Mouse (Mus musculus) hindbrain, embryonic 16.5 days (tissue): ENCODE results near the gene Tra2b. TPM values are rescaled to one million over a fixed set of nuclear protein-coding genes. Genes with fewer than 3 reads are reported as not detected.
"Not testable (repeated sequence)": the region's sequence is repeated elsewhere in the genome, so short reads cannot be mapped to it uniquely, and the experiment has no call there.

Experiments used
- ATAC-seq: fragments of 200-750 bp; cut with Nextera tagmentation; 2 replicates; pipeline ENCODE4 v1.8.0; 2017; ENCODE audit warnings: moderate TSS enrichment, moderate library complexity
- H3K27ac ChIP-seq: fragments of 300-500 bp; sonication (generic); 2 replicates; pipeline ENCODE4 v1.5.1; 2014; ENCODE audit warnings: low read depth, mild to moderate bottlenecking, control low read depth, low read length, moderate library complexity
- H3K27me3 ChIP-seq: fragments of 300-500 bp; sonication (generic); replicated peaks from 2 replicates; pipeline ENCODE4 v1.6.1; 2014; ENCODE audit warnings: low read length; ENCODE audit not compliant: control insufficient read depth, insufficient read depth
- H3K36me3 ChIP-seq: fragments of 300-500 bp; sonication (generic); 2 replicates; pipeline ENCODE4 v1.6.1; 2014; ENCODE audit warnings: mild to moderate bottlenecking, low read length, moderate library complexity, mixed read lengths; ENCODE audit not compliant: control insufficient read depth, insufficient read depth
- H3K4me1 ChIP-seq: fragments of 300-500 bp; sonication (generic); 2 replicates; pipeline ENCODE4 v1.6.1; 2014; ENCODE audit warnings: low read depth, low read length; ENCODE audit not compliant: control insufficient read depth, insufficient read depth
- H3K4me2 ChIP-seq: fragments of 300-500 bp; sonication (generic); 2 replicates; pipeline ENCODE4 v1.6.1; 2014; ENCODE audit warnings: mild to moderate bottlenecking, low read length, control low read depth, moderate library complexity
- H3K4me3 ChIP-seq: fragments of 300-500 bp; sonication (generic); 2 replicates; pipeline ENCODE4 v1.5.1; 2014; ENCODE audit warnings: mild to moderate bottlenecking, low read length, control low read depth, moderate library complexity
- H3K9ac ChIP-seq: fragments of 300-500 bp; sonication (generic); 2 replicates; pipeline ENCODE4 v1.6.1; 2014; ENCODE audit warnings: low read depth, mild to moderate bottlenecking, control low read depth, low read length, moderate library complexity
- H3K9me3 ChIP-seq: fragments of 300-500 bp; sonication (generic); 2 replicates; pipeline ENCODE4 v1.6.1; 2014; ENCODE audit warnings: mild to moderate bottlenecking, low read length, moderate library complexity; ENCODE audit not compliant: control insufficient read depth
- WGBS: fragments of 180-500 bp; shearing (Covaris S2); extraction: QIAGEN DNeasy Blood & Tissue Kit; methylation state at CpG from one replicate; pipeline ENCODE4 v1.1.7; 2014; 5-methylcytosine and 5-hydroxymethylcytosine counted together
- polyA plus RNA-seq: library from polyadenylated mRNA; unstranded; fragments of >200 nt; fragmentation: Nextera tagmentation; extraction: Ambion mirVana; gene quantifications from 2 replicates; pipeline ENCODE4 v1.2.1, GENCODE M21; 2015

Gene Tra2b
- polyA plus RNA-seq, 1 experiment from 2014 or later, result 222 TPM

DNA sequence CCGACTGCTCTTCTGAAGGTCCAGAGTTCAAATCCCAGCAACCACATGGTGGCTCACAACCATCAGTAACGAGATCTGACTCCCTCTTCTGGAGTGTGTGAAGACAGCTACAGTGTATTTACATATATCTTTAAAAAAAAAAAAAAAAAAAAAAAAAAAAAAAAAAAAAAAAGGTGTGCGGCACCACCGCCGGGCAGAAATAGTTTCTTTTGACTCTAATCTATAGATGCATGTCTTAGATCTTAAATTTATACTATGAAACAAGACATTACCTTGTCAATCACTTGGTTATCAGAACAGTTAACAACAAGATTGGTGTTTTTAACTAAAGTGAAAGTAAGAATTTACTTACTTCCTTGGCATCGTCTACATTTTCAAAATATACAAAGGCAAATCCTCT is 13.6 kb downstream of the Tra2b start:
- peaks cover 26% of the 10 kb centered on the region for H3K36me3 ChIP-seq
- not testable (repeated sequence) for H3K4me2 ChIP-seq, H3K27ac ChIP-seq, ATAC-seq, H3K27me3 ChIP-seq, H3K9ac ChIP-seq, H3K4me3 ChIP-seq, H3K9me3 ChIP-seq, H3K4me1 ChIP-seq
- WGBS, result 88% methylated on average over 6 of the region's 6 CpGs

DNA sequence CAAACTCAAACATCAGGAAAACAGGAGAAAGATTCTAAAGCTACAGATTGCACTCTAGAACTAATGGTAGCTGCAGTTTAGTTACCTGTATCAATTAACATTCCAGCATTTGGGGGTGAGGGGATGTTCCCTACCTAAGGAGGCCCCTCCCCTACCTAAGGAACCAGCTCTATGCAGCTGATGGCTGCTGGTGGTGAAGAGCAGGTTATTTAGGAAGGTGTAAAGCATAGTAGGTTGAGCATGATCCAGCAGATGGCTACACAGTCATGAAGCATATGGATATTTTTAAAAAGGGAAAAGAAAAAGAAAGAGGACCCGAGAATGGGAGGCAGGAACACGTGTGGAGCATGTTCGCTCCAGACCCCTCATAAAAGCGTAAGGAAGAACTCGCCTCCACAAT is 15.5 kb downstream of the Tra2b start:
- H3K4me3 ChIP-seq, result no peak overlapping the region
- H3K27ac ChIP-seq, result no peak overlapping the region
- H3K9ac ChIP-seq, result no peak overlapping the region
- peaks cover 28% of the 10 kb centered on the region for H3K36me3 ChIP-seq
- ATAC-seq, result no peak
- no peaks in the 10 kb centered on the region for H3K27me3 ChIP-seq
- H3K9me3 ChIP-seq, result no peaks in the 10 kb centered on the region
- 96% methylated on average over 5 of the region's 5 CpGs for WGBS
- H3K4me2 ChIP-seq, result no peak overlapping the region
- no peaks in the 10 kb centered on the region for H3K4me1 ChIP-seq

DNA sequence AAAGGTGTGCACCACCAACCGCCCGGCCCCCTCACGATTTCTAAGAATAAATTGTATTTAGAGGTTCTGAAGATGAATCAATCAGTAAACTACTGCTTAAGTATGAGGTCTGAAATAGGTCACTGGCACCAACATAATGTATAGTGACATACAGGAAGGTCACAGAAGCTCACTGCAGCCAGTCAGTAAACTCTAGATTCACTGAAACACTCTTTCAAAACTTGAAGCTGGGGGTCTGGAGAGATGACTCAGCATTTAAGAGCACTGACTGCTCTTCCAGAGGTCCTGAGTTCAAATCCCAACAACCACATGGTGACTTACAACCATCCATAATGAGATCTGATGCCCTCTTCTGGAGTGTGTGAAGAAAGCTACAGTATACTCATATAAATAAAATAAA is 16.1 kb downstream of the Tra2b start:
- 98% methylated on average over 3 of the region's 3 CpGs for WGBS
- Histone ChIP-seq H3K27ac (no peak overlapping the region), H3K27me3 (no peaks in the 10 kb centered on the region), H3K4me1 (no peaks in the 10 kb centered on the region), H3K9me3 (no peaks in the 10 kb centered on the region), H3K4me3 (no peak overlapping the region), H3K9ac (no peak overlapping the region), H3K4me2 (no peak overlapping the region), H3K36me3 (peaks cover 33% of the 10 kb centered on the region)
- no peak; the same call in 1 of the 2 replicates for ATAC-seq

DNA sequence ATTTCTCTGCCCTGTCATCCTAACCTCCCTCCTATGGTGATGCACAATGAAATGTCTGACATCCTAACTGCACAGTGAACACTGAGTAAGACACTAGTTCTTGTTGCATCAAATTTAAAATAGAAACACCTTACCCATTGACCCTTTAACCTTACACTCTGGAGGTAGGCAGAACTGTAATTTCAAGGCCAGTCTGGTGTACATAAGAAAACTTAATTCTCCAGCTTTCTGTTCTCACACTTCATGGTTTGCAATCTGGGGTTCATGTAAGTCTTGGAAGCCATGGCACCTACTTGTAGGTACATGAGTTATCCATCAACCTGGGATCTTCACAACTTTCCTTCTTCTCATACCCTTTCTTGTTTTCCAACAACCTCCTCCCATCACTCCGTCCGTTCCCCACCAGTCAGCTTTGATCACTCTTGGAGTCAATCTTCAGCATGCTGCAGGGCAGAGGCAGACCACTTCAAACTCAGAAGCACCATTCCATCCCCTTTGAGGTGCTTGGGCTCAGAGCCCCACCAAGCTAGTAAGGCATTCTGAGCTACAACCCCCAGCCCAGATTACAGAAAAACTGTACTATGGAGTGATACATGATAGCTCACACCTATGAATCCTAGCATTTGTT is 23.5 kb downstream of the Tra2b start:
- H3K9ac ChIP-seq, result no peak overlapping the region
- H3K4me3 ChIP-seq, result no peak overlapping the region
- ATAC-seq, result no peak
- H3K4me2 ChIP-seq, result no peak overlapping the region
- no peaks in the 10 kb centered on the region for H3K4me1 ChIP-seq
- WGBS, result 97% methylated on average over 2 of the region's 2 CpGs
- H3K9me3 ChIP-seq, result no peaks in the 10 kb centered on the region
- H3K27ac ChIP-seq, result no peak overlapping the region
- peaks cover 26% of the 10 kb centered on the region for H3K36me3 ChIP-seq
- no peaks in the 10 kb centered on the region for H3K27me3 ChIP-seq

DNA sequence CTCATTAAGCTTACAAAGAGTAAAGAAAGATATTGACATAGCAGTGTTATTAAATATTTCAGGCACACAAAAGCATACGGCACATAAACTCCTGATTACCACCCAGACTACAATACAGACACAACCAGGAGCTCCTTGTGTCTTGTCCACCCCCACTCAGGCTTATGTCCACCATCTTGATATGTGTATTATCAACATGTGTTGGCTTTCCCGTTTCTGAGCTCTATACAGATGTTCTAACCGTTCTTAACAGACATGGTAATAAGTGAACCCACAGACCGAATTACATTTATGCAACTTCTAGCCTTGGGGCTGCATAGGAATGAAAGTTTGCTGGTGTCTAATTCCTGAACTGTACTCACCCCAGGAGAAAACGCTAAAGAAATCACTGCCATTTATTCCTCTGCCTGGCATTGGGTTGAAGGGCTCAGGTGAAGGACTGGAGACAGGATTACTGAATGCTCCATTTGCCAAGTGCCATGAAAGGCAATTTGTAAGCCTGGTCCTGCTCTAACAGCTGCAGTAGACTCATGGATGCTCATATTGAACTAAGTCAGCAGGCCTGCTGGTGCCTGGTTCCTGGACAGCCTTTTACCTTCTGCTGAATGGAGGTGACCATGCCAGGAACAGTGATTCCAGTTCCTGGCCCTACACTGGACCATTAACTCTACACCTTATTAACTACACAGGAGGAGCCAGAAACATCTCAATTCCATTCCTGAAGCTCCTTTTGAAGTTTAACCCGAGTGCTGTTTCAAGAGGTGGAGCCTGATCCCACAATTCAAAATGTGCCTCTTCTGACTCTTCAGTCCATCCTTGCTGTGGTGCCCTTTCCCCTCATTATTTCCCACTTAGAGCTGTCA is 24.2 kb downstream of the Tra2b start:
- no peak overlapping the region for H3K9ac ChIP-seq
- H3K27me3 ChIP-seq, result no peaks in the 10 kb centered on the region
- ATAC-seq, result no peak
- H3K27ac ChIP-seq, result no peak overlapping the region
- H3K4me1 ChIP-seq, result no peaks in the 10 kb centered on the region
- no peak overlapping the region for H3K4me3 ChIP-seq
- H3K36me3 ChIP-seq, result peaks cover 24% of the 10 kb centered on the region
- no peaks in the 10 kb centered on the region for H3K9me3 ChIP-seq
- WGBS, result 80% methylated on average over 6 of the region's 6 CpGs
- no peak overlapping the region for H3K4me2 ChIP-seq

DNA sequence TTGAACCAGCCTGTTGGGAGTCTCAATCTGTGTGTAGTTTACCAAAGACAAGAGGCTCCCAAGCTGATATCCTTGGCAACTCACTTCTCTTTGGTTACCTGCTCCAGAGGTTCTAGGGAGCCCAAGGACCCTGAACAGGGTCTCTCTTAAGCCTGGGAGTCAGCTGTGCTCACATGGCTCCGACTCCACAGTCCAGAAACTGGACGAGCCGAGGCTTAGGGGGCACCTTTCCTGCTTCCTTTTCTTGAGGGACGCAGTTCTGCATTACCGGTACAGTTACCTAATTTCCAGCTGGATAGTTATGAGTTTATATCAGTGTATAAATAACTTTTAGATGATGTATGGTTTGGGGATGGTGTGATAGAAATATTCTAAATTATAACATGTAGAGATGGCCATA is 24.9 kb downstream of the Tra2b start:
- 93% methylated on average over 5 of the region's 5 CpGs for WGBS
- Histone ChIP-seq H3K27ac (no peak overlapping the region), H3K4me2 (no peak overlapping the region), H3K4me1 (no peaks in the 10 kb centered on the region), H3K9ac (no peak overlapping the region), H3K36me3 (peaks cover 24% of the 10 kb centered on the region), H3K9me3 (no peaks in the 10 kb centered on the region), H3K4me3 (no peak overlapping the region), H3K27me3 (no peaks in the 10 kb centered on the region)
- ATAC-seq, result no peak

DNA sequence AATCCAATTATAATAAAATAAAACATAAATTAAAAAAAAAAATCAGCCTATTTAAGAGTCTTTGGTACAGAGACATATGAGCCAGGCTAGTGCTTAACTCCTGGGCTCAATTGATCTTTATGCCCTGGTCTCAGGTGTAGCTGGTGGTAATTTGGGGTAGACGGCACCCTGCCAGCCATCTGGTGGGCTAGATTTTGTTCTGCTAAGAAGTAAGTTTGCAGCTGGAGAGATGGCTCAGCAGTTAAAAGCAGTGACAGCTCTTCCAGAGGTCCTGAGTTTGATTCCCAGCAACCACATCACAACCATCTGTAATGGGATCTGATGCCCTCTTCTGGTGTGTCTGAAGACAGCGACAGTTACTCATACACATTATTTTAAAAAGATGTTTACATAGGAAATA is 25.8 kb downstream of the Tra2b start:
- peaks cover 21% of the 10 kb centered on the region for H3K36me3 ChIP-seq
- WGBS, result 87% methylated on average over 2 of the region's 2 CpGs

DNA sequence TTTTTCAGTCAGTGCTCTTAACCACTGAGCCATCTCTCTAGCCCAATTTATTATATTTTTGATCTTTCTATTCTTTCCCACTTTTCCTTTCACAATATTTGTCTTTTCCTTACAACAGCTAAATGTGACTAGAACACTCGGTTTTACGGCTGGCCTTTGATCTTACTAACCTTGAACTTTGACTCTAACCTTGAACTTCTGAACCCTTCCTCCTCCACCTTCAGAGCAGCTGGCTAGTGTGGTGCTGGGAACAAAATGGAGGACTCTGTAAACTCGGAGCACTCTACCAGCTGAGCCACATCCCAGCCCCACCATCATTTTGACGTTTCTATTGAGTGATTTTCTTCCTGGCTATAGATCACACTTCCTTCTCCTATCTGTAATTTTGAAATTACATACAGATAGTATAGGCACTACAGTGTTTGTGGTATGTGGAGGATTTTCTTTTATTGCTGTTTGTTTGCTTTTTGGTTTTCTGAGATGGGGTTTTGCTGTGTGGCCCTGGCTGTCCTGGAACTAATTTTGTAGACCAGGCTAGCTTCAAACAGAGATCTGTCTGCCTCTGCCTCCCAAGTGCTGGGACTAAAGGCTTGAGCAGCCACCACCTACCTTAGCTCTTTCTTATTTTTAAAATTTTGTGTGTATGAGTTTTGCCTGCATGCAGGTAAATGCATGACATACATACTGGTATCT is 26.7 kb downstream of the Tra2b start:
- 78% methylated on average over 4 of the region's 4 CpGs for WGBS

More for the DNA sequence above, 25.8 kb downstream of the Tra2b start:
- H3K4me3 ChIP-seq, result no peak overlapping the region
- ATAC-seq, result no peak
- H3K27me3 ChIP-seq, result no peaks in the 10 kb centered on the region
- no peak overlapping the region for H3K27ac ChIP-seq
- H3K9ac ChIP-seq, result no peak overlapping the region
- H3K4me1 ChIP-seq, result no peaks in the 10 kb centered on the region
- no peak overlapping the region for H3K4me2 ChIP-seq
- H3K9me3 ChIP-seq, result no peaks in the 10 kb centered on the region

DNA sequence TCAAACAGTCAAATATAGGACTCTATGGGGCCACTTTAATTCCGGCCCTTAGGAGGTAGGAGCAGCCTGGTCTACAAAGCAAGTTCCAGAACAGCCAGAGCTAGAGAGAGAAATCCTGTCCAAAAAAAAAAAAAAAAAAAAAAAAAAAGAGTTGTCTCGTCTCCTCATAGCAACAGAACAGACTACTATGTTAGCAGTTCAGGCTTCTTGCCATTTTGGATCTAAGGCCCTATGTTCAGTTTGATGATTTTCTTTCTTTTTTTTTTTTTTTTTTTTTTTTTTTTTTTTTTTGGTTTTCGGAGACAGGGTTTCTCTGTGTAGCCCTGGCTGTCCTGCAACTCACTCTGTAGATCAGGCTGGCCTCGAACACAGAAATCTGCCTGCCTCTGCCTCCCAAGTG is 27.4 kb downstream of the Tra2b start:
- not testable (repeated sequence) for H3K4me1 ChIP-seq, H3K4me2 ChIP-seq, H3K9me3 ChIP-seq, H3K27ac ChIP-seq, ATAC-seq, H3K4me3 ChIP-seq, H3K9ac ChIP-seq, H3K27me3 ChIP-seq
- WGBS, result 92% methylated on average over 4 of the region's 4 CpGs
- peaks cover 10% of the 10 kb centered on the region for H3K36me3 ChIP-seq

More for the DNA sequence above, 26.7 kb downstream of the Tra2b start:
- H3K36me3 ChIP-seq, result peaks cover 12% of the 10 kb centered on the region
- no peak overlapping the region for H3K4me3 ChIP-seq
- 0 out of 2 replicates have a peak, but pooled peaks have one; percentile 5 for ATAC-seq
- no peaks in the 10 kb centered on the region for H3K9me3 ChIP-seq
- no peak overlapping the region for H3K27ac ChIP-seq
- H3K9ac ChIP-seq, result no peak overlapping the region
- H3K4me2 ChIP-seq, result no peak overlapping the region
- no peaks in the 10 kb centered on the region for H3K27me3 ChIP-seq
- H3K4me1 ChIP-seq, result no peaks in the 10 kb centered on the region
